Mouse (Mus musculus) testis, adult 2 months (tissue): ENCODE measurements around the gene Sacm1l.

Experiments
- CTCF ChIP-seq: fragments of 200-500 bp; IDR thresholded peaks from 2 replicates; pipeline ENCODE4 v1.5.1; 2012; ENCODE audit warnings: low read depth, mild to moderate bottlenecking, inconsistent platforms, low read length, moderate library complexity; ENCODE audit not compliant: control insufficient read depth, insufficient read depth, insufficient replicate concordance
- POLR2A ChIP-seq: fragments of 200-500 bp; IDR thresholded peaks from 2 replicates; pipeline ENCODE4 v1.6.1; 2012; ENCODE audit warnings: low read depth, mild to moderate bottlenecking, inconsistent platforms, low read length, moderate library complexity; ENCODE audit not compliant: control insufficient read depth

DNA sequence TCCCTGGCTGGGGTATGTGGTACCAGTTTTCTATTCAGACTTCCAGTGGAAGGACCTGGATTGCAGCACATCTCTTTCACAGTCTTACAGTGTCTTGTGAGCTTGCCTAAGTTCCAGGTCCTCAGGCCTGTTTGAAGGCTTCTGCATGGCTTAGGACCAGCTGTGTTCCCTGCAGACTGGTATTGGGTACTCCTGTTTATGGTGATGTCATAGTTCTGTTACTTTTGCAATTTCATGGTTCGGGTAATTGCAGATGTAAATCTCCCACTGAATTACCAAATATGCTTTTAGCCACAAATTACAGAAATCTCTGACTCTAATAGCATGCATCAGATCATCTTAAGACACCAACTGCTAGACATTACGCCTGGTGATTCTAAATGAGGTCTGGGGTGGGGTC, 14.5 kb upstream of the Sacm1l start:
- TF ChIP-seq CTCF (no peak), POLR2A (no peak)
